Mouse (Mus musculus) ovary, adult 18-20 months (tissue): ENCODE measurements around the gene Cdh16.
A peak's percentile ranks its signal among the peaks of the same experiment; 100 is the strongest.
"Not testable (repeated sequence)": the region's sequence is repeated elsewhere in the genome, so short reads cannot be mapped to it uniquely, and the experiment has no call there.

Experiments
- DNase-seq: peaks from one replicate; pipeline ENCODE4 v3.0.0; 2022; ENCODE audit warnings: low spot score, mixed read lengths

The Cdh16 gene

DNA sequence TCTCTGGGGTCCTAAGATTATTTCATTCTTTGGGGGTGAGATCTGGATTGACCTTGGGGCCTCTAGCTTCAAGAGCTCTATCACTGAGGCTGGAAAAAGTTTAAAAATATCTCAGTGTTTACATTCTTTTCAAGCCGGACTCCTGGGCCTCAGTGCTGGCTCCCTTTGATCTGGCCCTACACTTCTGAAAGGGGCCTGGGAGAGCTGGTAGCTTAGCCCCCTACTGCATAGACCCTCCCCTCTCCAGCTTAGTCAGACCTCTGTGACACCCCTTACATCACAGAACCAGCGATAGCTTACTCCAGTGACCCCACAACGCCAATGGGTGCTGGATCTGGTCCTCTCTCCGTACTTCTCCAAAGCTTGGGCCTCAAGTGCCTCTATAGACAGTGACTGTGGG lies 12.6 kb downstream of the Cdh16 start:
- no peak for DNase-seq

DNA sequence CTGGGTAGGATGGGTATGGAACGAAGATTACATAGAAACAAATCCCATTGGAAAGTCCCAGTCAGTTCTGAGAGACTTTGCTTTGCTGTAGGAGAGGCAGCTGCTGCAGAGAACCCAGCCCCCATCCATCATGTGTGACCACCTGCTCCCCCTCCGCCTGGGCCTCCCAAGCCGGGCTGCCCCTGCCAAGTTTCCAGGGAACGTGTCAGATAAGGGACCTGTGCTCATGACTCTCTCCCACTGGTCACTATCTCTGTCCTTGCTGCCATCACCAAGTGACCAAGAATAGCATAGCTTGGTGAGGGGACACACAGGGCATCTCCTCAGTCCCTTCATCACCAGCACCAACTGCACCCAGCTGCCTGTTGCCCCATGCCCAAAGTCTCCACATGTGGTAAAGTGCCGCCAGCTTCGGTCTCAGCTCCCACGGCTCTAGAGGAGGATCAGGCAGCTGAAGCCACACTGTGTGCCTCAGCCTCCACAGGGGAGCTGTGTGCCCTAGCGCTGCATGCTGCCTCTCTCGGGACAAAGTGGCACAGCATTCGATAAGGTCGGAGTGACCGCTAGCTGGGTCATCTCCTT lies 13.9 kb downstream of the Cdh16 start:
- DNase-seq = no peak

DNA sequence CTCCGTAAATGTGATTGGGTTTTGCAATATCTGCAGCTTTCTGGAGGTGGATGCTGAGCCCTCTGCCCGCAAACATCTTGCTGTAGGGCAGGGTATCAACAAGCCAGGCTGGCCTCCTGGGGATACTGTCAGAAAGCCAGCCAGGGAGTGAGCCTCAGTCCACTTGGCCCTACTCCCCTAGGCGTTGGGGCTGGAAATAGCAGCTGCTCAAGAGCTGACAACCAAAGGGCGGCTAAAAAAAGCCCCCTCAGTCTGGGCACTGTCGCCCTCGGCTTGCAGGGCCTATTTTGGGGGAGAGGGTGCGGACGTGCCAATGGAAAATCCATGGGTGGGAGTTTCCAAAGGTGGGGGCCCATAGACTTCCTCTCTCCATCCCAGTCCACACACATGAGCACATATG lies 15.0 kb downstream of the Cdh16 start:
- DNase-seq = no peak

DNA sequence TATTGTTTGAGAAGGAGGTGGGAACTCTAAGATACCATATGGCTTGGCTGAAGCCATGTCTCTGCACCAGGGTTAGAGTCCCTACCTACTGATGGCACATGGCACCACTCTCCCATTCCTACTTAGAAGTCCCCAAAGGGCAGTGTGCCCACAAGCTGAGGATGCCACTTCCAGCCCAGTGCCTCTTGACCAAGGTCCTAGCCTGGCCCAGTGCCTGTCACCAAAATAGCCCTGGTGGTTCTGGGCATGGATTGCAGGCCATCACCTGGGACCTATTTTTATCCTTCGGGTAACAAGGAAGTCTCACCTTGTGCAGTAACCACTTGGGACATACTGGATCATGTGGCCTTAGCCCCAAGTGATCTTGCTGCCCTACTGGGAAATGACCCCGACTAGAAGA lies 16.3 kb downstream of the Cdh16 start:
- no peak for DNase-seq

DNA sequence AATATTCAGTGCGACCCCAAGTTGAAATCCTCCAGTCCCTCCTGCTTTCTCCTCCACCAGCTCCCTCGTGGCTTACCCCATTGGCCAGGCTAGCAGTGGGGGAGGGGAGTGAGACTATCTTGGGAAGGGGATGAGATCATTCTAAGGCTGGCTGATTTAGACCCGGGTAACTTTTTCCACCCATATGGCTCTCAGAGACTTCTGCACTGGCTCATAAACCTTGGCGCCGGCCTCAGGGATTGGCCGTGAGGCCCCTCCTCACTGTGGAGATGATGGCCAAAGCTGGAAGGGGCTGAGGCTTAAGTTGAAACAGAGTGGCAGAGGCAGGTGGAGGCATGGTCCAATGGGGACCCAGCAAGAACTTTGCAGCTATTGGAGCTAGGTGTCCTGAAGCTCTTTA lies 17.9 kb downstream of the Cdh16 start:
- no peak for DNase-seq

DNA sequence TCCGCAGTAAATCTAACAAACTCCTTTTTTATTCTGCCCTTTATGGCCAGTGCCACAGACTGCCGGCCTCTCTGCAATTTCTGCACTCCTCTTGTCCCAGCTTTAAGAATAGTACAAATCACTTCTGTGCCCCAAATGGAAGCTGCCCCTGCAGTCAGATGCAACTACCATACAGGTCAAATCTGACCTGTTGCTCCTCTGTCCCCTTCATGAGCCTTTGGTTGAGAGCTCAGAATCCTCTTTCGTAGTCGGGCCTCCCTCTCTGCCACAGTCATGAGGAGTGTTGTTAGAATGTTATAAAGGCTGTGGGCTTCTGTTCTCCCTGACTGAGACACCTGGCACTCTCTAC lies 21.0 kb downstream of the Cdh16 start:
- DNase-seq = no peak

DNA sequence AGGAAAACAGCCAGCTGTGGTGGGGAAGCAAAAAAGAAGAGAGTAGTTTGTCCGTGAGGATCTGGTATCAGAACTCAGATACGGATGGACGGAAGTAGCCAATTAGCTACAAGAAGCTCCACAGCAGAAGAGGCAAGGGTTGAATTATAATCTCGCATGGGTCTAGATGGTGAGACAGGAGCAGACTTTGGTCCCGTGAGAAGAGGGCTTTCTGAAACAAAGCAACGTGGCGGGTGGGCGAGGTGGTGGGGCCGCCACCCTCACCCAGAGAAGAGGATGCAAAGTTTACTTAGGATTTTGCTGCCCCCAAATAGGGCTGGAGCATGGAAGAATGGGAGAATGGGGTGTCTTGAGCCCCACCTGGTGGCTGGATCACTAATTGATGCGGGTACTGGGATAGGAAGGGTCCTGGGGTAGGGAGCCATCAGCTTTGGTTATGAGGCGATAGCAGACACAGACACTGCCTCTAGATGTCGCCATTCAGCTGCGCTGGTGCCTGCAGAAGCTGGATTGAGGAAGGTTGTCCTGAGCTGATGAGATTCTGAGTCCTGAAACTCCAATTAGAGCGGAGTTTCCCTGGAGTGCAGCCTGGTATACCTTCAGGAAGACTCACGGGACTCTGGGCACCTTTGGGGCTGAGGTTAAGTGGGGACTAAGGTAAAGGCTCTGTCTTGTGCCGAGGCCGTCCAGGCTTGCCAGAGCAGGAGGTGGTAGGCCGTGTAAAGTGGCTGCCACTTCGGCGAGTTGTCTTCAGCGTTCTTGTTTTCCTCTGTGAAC lies 21.5 kb downstream of the Cdh16 start:
- DNase-seq = peak; percentile 84

DNA sequence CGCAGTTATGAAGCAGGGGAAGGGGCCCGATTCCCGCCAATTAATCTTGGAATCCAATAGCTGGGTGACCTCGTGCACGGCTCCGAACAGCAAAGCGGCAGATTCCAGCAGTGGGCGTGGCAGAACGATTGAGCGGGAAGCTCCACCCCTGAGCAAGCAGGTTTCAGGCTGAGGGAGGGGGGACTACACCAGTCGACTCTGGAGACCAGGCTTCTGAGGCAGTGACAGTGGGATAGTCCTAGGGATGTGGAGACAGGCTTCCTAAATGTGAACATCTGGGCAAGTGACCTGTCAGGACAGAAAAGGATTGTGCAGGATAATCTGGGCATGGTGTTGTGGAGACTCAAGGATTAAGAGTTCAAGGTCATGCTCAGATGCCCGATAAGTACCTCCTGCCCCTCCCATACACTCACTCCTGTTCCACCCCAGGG lies 22.2 kb downstream of the Cdh16 start:
- peak; percentile 28 for DNase-seq

DNA sequence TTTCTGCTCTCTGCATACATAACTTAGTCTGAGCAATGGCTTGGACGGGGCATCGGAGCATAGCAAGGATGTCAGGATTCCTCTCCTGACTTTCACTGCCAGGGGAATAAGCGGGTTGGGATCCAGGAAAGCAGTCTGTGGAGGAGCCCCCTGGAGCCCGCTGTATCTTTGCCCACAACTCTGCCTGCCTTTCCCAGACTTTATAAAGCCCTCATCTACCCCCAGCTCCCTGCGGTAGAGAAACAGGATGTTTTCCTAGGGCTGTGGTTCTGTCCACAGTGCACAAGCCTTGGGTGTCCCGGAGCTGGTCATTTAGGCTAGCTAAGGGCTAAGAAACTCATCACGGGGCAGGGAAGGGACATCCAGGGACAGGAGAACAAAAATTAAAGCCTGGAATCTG lies 22.8 kb downstream of the Cdh16 start:
- no peak for DNase-seq

DNA sequence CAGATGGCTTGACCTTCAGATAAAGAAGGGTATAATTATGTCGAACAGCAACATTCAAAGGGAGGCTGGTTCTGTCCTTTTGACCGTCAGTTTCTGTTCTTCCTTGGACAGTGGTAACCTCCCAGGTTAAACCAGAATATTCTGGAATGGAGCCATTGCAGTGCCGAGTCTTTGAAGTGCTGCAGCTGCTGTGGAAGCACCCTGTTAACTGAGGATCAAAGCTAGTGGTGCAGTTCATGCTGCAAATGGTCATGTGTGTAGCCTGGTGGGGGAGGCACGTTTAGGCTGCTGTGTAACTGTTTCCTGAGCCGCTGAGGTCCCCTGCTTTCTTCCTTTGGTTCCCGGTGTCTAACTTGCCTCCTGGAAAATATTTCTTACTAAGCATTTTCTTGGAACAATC lies 25.7 kb downstream of the Cdh16 start:
- no peak for DNase-seq

DNA sequence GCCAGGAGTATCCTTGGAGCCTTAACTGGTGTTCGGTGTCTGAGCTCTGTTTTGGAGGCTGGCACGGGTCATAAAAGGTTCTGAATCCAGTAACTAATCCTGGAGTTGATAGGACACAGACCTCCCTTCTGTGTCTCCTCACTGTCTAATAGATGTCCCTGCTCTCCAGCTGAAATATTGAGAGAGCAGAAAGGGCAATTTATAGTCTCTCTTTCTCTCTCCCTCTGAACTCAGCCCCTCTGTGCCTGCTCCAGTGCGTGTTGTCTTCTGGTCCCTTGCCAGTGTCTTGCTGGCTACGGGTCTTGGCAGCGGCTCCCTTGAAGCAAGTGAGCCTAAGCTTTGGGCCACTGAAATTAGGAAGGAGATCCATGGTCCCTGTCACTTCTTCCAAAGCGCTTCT lies 26.5 kb downstream of the Cdh16 start:
- no peak for DNase-seq

DNA sequence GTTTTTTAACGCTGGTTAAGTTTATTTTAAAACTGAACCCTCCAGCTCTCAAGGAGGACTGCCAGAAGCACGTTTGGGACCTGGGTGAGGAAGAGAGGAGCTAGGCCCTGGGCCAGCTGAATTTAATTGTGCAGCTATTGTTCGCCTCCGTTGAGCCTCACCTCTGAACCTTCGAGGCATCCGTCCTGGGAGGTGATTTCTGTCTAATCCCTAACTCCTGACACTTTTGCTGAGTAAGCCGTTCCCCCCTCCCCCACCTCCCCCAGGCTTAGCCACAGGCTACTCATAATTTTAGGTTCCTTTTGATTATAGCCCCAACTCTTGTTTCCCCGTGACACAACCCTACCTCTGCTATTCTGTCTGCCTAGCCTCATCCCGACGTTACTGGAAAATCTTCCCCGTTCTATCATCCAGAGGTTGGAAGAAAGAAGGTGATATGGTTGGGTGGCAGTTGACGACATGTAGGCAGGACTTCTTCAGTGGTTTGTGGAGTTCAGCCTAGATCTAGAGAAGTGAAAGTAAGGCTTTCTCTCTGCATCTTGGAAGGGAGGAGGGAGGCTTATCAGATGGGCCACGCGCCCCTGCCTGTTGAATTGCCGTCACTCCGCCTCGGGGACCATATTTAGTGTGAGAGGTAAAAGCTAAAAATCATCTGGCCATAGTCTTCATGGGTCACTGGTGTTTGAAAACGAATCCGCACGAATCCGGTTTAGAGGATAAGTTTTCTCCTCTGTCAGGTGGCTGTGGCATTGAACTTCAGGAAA lies 28.2 kb downstream of the Cdh16 start:
- DNase-seq = no peak

DNA sequence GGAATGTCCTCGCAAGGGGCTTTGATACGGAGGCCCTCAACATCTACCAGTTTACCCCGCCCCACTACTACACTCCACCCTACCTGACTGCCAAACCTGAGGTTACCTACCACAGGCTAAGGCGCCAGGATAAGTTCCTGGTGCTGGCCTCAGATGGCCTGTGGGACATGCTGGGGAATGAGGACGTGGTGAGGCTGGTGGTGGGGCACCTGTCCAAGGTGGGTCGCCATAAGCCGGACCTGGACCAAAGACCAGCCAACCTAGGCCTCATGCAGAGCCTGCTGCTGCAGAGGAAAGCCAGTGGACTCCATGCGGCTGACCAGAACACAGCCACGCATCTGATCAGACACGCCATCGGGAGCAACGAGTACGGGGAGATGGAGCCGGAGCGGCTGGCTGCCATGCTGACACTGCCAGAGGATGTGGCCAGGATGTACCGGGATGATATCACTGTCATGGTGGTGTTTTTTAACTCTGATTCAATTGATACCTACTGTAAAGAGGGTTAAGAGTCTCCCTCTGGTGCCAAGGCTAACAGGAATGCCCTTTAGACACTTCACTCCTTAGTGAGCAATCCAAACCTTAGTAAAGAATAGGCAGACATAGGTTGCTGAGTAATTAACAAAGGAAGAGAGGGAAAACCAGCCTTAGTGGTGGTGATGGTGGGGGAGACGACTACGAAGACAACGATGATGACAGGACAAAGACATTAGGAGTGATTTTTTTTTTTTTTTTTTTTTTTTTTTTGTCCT lies 29.4 kb downstream of the Cdh16 start:
- no peak for DNase-seq

DNA sequence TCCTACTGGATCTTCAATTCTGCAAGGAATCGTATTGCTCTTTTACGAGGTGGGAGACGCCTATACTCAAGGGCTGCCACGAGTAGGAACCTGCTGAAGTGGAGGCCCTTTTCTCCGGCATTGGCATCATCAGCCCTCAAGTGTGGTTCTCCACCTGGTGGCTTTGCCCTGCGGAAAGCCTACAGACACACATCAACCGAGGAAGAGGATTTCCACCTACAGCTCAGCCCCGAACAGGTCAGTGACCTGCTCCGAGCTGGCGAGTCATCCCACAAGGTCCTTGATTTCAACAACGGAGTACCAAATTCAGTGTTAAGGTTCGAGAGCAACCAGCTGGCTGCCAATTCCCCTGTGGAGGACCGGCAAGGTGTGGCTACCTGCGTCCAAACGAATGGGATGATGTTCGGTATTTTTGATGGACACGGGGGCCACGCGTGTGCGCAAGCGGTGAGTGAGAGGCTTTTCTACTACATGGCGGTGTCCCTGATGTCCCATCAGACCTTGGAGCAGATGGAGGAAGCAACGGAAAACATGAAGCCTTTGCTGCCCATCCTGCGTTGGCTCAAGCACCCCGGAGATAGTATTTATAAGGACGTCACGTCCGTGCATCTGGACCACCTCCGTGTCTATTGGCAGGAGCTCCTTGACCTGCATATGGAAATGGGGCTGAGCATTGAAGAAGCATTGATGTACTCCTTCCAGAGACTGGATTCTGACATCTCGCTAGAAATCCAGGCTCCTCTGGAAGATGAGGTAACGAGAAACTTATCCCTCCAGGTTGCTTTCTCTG lies 30.5 kb downstream of the Cdh16 start:
- DNase-seq = no peak

DNA sequence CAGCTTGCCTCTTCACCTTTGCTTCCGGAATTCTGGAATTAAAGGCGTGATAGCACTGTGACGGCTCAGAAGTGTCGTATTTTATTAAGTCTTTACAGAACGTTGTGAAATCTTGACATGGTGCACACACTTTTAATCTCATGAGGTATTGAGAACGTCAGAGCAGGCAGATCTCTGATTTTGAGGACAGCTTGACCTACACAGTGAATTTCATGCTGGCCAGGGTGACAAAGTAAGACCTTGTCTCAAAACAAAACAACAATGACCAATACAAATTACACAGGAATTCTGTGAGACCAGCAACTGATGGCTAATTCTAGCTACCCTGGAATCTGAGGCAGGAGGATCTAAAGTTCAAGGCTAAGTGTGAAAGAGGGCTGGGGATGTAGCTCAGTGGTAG lies 31.6 kb downstream of the Cdh16 start:
- DNase-seq = no peak

DNA sequence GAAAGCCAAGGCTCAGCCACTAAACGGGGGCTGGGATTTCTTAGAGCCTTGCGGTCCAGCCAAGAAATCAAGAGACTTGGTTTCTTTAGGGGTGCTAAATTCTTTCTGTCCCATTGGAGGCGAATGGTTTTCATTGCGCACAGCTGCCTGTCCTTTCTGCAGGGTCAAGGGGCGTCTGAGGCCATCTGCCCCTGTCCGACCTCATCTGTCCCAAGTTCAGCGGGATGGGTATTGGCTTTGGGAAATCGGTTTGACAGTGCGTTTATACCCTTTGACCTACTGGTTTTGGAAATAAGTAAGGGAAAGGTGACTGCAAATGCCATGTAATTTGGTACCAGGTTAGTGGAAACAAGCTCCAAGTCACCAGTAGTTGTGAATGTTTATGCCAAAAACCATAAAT lies 32.3 kb downstream of the Cdh16 start:
- no peak for DNase-seq

DNA sequence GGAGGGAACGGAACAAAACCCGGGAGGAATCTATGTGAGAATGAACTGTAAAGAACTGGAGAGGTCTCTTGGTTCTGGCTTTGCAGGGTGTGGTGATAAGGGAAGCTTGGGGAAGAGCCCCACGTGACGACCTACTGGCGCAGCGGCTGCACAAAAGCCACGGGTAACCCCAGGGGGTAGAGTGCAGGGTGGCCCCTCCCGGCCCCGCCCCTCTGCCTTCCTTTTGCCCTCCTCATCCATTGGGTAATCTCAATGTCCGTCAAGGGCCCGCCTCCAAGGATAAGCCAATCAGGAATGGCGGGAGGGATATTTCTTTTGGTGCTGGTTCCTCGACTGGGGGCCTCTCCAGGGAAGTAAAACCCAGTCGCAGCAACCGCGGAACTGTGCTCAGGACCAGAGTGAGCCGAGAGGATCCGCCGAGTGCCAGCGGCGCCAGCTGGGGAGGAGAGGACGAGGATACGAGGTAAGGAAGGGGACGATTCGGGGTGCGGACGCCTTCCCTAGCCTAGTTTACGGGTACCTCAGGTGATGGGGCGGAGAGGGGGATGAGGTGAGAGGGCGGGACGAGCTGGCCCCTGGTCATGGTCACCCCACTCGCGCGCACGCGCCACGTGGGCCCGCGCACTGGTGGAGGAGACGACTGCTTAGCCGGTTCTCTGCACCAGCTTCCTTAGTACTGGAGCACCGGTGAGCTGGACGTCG lies 32.9 kb downstream of the Cdh16 start, which contains the start of gene Pdp2:
Gene Pdp2 (plus strand): TSS at position 319 of the 702 bp plus-strand sequence.
- DNase-seq = peak; percentile 89

DNA sequence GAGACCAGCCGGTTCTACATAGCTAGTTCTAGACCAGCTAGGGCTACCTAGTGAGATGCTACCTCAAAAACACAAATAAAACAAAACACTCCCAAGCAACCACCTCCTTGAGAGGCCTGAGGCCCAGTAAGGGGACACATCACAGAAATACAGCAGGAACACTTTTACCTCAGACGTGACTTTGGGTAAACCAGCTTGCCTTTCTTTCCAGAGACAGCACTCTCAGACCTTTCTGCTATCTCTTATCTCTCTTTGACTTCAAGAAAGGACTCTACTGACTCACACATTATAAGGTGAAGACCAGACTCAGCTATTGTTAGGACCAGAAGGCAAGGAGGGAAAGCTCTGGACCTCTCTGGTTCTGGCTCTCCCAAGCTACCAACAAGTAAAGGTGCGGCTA lies 33.9 kb downstream of the Cdh16 start:
- DNase-seq = no peak

DNA sequence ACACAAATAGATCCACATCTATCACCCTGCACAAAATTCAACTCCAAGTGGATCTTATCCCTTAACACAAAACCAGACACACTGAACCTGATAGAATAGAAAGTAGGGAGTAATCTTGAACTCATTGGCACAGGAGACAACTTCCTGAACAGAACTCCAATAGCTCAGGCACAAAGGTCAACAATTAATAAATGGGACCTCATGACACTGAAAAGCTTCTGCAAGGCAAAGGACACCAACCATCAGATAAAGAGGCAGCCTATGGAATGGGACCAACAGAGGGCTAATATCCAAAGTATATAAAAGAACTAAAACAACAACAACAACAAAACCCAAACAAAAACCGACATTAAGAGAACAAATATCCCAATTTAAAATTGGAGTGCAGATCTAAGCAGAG lies 39.7 kb downstream of the Cdh16 start:
- DNase-seq = no peak

DNA sequence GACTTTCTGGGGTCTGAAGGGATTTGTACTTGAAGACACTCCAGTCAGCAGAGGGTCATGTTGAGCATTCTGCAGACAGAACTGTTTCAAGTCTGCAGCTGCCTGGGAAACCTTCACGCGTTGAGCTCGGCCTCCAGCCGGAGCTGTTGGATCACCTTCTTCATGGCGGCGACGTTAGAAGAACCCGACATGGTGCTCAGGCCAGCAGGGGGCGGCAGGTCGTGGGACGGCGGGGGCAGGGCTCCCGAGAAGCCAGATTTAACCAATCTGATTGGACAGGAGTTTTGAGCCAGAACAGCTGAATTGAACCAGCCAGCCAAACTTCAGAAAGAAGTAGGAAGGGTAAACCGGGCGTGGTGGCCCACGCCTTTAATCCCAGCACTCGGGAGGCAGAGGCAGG lies 46.6 kb downstream of the Cdh16 start:
- DNase-seq = not testable (repeated sequence)

DNA sequence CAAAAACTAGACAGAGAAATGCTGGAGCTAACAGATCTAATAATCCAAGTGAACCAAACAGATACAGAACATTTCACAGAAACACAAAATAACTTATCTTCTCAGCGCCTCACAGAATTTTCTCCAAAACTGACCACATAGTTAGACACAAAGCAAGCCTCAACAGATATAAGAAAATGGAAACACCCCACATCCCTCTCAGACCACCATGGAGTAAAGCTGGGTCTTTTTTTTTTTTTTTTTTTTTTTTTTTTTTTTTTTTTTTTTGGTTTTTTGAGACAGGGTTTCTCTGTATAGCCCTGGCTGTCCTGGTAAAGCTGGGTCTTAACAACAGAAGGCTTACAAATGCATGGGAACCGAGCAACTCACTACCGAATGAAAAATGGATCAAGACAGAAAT lies 47.4 kb downstream of the Cdh16 start:
- no peak for DNase-seq
